Mouse (Mus musculus): ENCODE measurements around the gene Rps3.

DNA sequence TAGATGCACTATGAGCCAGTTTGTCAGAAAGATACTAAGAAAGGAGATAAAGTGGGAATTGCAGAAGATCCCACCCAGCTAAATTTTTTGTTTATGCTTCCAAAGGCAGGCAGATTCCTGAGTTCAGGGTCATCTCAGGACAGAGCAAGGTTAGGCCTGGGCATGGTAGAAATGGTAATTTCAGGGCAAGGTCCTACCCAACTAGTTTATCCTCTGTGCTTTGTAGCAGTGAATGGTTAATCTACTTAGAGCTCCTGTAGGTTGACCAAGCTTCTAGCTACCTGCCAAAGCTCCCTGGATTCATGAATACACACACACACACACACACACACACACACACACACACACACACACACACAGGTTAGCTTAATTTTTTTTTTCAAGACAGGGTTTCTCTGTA lies 21.0 kb upstream of the Rps3 start:
- TF ChIP-seq POLR2A (IDR thresholded peaks at IDR 0.05; ENCODE audit: borderline replicate concordance, control insufficient read depth, low read depth, low read length) (no peak), CTCF (IDR thresholded peaks at IDR 0.05; ENCODE audit: control insufficient read depth, insufficient read depth, low read length) (no peak)

All from bone marrow, adult 2 months (tissue).